26 mouse cellular contexts compared by ENCODE assay signal in the genomic region with DNA sequence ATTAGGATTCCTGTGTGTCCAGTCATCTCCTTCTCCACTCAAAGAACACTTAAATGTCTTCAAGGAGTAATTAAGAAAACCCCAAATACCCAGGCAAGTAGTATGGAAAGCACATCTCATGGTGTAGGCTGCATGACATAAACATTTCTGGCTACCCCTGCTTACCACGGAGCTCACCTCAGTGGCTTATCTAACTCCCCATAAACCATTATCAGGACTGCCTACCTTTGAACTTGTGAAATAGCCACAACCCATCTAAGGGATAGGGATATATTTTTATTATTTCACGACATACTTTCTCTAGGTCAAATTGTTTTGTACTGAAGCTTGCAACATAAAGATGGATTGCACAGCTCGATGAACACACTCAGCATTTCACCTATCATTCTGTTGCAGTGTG.
"Had no signal": no experiment of that assay in that cellular context is flagged by ENCODE, and none has a peak within 500 bp of the region (broad histone marks: within the 10 kb centered on the region; RNA-seq: fewer than 3 reads in every experiment).

No protein-coding gene starts in this region.

- H3K4me1 ChIP-seq: liver, embryonic 12.5 days had no signal

- H3K27ac ChIP-seq: gastrocnemius, adult 2 months; heart, adult 2 months; heart, embryonic 10.5 days; hindbrain, embryonic 10.5 days; hindbrain, embryonic 12.5 days; hindbrain, embryonic 14.5 days; kidney, embryonic 15.5 days; kidney, postnatal 0 days; limb, embryonic 12.5 days; liver, embryonic 12.5 days; liver, embryonic 14.5 days had no signal

- DNase-seq: gastrocnemius, adult 2 months; gastrocnemius, postnatal 10 days; gastrocnemius, postnatal 25 days; heart, adult 2 months; heart, postnatal 10 days; heart, postnatal 4 days; kidney, adult 11 months; kidney, adult 2 months; kidney, adult 9 months; kidney, postnatal 14 days; kidney, postnatal 36 days; layer of hippocampus, adult 9-11 months; layer of hippocampus, postnatal 36 days; left cerebral cortex, postnatal 4 days had no signal

- H3K4me3 ChIP-seq: gastrocnemius, adult 2 months; heart, adult 2 months; heart, embryonic 10.5 days; heart, embryonic 12.5 days; hindbrain, embryonic 10.5 days; hindbrain, embryonic 12.5 days; kidney, embryonic 15.5 days; limb, embryonic 12.5 days; liver, embryonic 12.5 days had no signal

- H3K9me3 ChIP-seq: heart, embryonic 10.5 days; heart, embryonic 12.5 days; hindbrain, embryonic 10.5 days; hindbrain, embryonic 12.5 days; kidney, embryonic 15.5 days; limb, embryonic 12.5 days; liver, embryonic 12.5 days had no signal

- H3K27me3 ChIP-seq: heart, embryonic 12.5 days; hindbrain, embryonic 12.5 days; kidney, embryonic 15.5 days; limb, embryonic 12.5 days; liver, embryonic 12.5 days had no signal

- ATAC-seq: hindbrain, embryonic 16.5 days; inflammation-experienced regulatory T-cells, adult 6 months; liver, embryonic 12.5 days had no signal

- H3K9ac ChIP-seq: heart, embryonic 12.5 days; hindbrain, embryonic 12.5 days; hindbrain, embryonic 14.5 days; kidney, embryonic 15.5 days; limb, embryonic 12.5 days; liver, embryonic 12.5 days; liver, embryonic 14.5 days had no signal

- H3K36me3 ChIP-seq: heart, embryonic 10.5 days; heart, embryonic 12.5 days; hindbrain, embryonic 10.5 days; hindbrain, embryonic 12.5 days; kidney, embryonic 15.5 days; limb, embryonic 12.5 days; liver, embryonic 12.5 days had no signal

- H3K4me2 ChIP-seq: heart, embryonic 12.5 days; hindbrain, embryonic 12.5 days; hindbrain, embryonic 14.5 days; kidney, embryonic 15.5 days; limb, embryonic 12.5 days; liver, embryonic 12.5 days had no signal
